Mouse (Mus musculus) stomach, embryonic 16.5 days (tissue): Measurements from ENCODE around the gene Id1. TPM values are rescaled to one million over a fixed set of nuclear protein-coding genes. Genes with fewer than 3 reads are reported as not detected.

Experiments used
- ATAC-seq: fragments of 200-750 bp; cut with Nextera tagmentation; 2 replicates; pipeline ENCODE4 v1.8.0; 2017; ENCODE audit warnings: moderate number of reproducible peaks, moderate TSS enrichment; ENCODE audit not compliant: insufficient read depth, low FRiP score
- H3K27ac ChIP-seq: fragments of 300-500 bp; sonication (generic); 2 replicates; pipeline ENCODE4 v1.5.1; 2014; ENCODE audit warnings: low read length
- H3K27me3 ChIP-seq: fragments of 300-500 bp; sonication (generic); 2 replicates; pipeline ENCODE4 v1.6.1; 2014; ENCODE audit warnings: low read length, control low read depth, mixed read lengths; ENCODE audit not compliant: control insufficient read depth, insufficient read depth
- H3K36me3 ChIP-seq: fragments of 300-500 bp; sonication (generic); 2 replicates; pipeline ENCODE4 v1.6.1; 2014; ENCODE audit warnings: low read length; ENCODE audit not compliant: control insufficient read depth, insufficient read depth
- H3K4me1 ChIP-seq: fragments of 300-500 bp; sonication (generic); 2 replicates; pipeline ENCODE4 v1.6.1; 2014; ENCODE audit warnings: low read length, control low read depth, mixed read lengths; ENCODE audit not compliant: control insufficient read depth, insufficient read depth
- H3K4me2 ChIP-seq: fragments of 300-500 bp; sonication (generic); 2 replicates; pipeline ENCODE4 v1.6.1; 2014; ENCODE audit warnings: low read depth, low read length, mixed read lengths
- H3K4me3 ChIP-seq: fragments of 300-500 bp; sonication (generic); replicated peaks from 2 replicates; pipeline ENCODE4 v1.5.1; 2014; ENCODE audit warnings: mild to moderate bottlenecking, low read length
- H3K9ac ChIP-seq: fragments of 300-500 bp; sonication (generic); 2 replicates; pipeline ENCODE4 v1.6.1; 2014; ENCODE audit warnings: low read length
- H3K9me3 ChIP-seq: fragments of 300-500 bp; sonication (generic); replicated peaks from 2 replicates; pipeline ENCODE4 v1.6.1; 2016; ENCODE audit warnings: low read length, control low read depth; ENCODE audit not compliant: control insufficient read depth
- WGBS: fragments of 180-500 bp; shearing (Covaris S2); extraction: QIAGEN DNeasy Blood & Tissue Kit; methylation state at CpG from one replicate; pipeline ENCODE4 v1.1.7; 2014; 5-methylcytosine and 5-hydroxymethylcytosine counted together
- polyA plus RNA-seq: library from polyadenylated mRNA; unstranded; fragments of >200 nt; fragmentation: Nextera tagmentation; extraction: Ambion mirVana; gene quantifications from 2 replicates; pipeline ENCODE4 v1.2.1, GENCODE M21; 2015

Id1 gene
- polyA plus RNA-seq, 1 experiment from 2014 or later = 125 TPM

DNA sequence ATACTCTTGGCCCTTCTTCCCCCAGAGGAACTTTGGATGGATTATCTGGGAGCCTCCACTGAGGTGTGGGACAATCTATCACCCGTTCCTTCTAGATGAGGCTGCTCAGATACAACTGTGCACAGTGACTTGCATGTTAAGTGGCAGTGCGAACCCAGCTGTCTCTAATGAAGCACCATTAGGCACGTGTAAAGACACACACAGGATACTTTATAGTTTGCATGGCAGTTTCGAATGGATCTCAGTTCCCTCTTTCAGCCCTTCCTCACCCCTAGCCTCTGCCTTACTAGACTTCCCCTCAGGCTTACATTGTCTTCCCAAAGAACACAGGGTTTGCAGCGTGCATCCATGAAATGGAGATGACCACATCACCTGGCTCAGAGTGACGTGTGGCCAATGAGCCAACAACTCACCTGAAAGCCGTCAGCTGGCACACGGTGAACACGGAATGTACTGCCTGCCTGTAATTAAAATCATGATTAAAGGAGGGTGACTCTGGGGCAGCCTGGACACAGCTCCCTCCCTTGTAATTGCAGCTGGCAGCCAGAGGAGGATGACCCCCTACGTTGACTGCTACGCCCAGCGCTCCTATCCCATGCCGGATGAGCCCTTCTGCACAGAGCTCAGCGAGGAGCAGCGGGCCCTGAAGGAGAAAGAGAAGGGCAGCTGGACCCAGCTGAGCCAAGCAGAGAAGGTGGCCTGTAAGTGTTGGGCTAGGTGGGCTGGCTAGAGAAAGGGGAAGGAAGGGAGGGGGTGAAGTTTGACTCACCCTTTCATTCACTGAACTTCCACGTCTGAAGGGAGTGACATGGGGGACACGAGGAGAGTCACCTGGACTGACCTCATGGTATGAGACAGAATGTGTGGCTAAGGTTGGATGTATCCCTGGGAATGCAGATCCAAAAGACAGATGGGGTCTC, 20.7 kb downstream of the Id1 start:
- Histone ChIP-seq H3K9me3 (no peaks in the 10 kb centered on the region), H3K9ac (no peak overlapping the region), H3K4me2 (no peak overlapping the region), H3K4me1 (peaks cover 9% of the 10 kb centered on the region), H3K27ac (no peak overlapping the region), H3K27me3 (no peaks in the 10 kb centered on the region), H3K36me3 (no peaks in the 10 kb centered on the region), H3K4me3 (no peak overlapping the region)
- no peak for ATAC-seq
- 77% methylated on average over 17 of the region's 17 CpGs for WGBS

GRCm38 (mm10) chr2:152757478-152757877, 21.4 kb downstream of the Id1 start:
- Histone ChIP-seq H3K9ac (no peak overlapping the region), H3K4me3 (no peak overlapping the region), H3K4me1 (peaks cover 9% of the 10 kb centered on the region), H3K27ac (no peak overlapping the region), H3K36me3 (no peaks in the 10 kb centered on the region), H3K27me3 (no peaks in the 10 kb centered on the region), H3K9me3 (no peaks in the 10 kb centered on the region), H3K4me2 (no peak overlapping the region)
- 46% methylated on average over 2 of the region's 2 CpGs for WGBS
- no peak for ATAC-seq

GRCm38 (mm10) chr2:152758351-152758750, 22.3 kb downstream of the Id1 start:
- Histone ChIP-seq H3K4me1 (peaks cover 9% of the 10 kb centered on the region), H3K9me3 (no peaks in the 10 kb centered on the region), H3K36me3 (no peaks in the 10 kb centered on the region), H3K9ac (no peak overlapping the region), H3K4me2 (no peak overlapping the region), H3K4me3 (no peak overlapping the region), H3K27ac (no peak overlapping the region), H3K27me3 (no peaks in the 10 kb centered on the region)
- WGBS = 40% methylated on average over 4 of the region's 4 CpGs
- no peak for ATAC-seq

GRCm38 (mm10) chr2:152763310-152763709, 27.3 kb downstream of the Id1 start:
- Histone ChIP-seq H3K4me1 (peaks cover 15% of the 10 kb centered on the region), H3K9me3 (no peaks in the 10 kb centered on the region), H3K27ac (no peak overlapping the region), H3K4me3 (no peak overlapping the region), H3K36me3 (no peaks in the 10 kb centered on the region), H3K9ac (no peak overlapping the region), H3K27me3 (no peaks in the 10 kb centered on the region), H3K4me2 (no peak overlapping the region)
- WGBS = 73% methylated on average over 6 of the region's 6 CpGs
- ATAC-seq = no peak

GRCm38 (mm10) chr2:152764172-152765044, 28.4 kb downstream of the Id1 start:
- WGBS = 15% methylated on average over 14 of the region's 14 CpGs
- ATAC-seq = no peak

GRCm38 (mm10) chr2:152765045-152765674, 29.1 kb downstream of the Id1 start:
- Histone ChIP-seq H3K9me3 (no peaks in the 10 kb centered on the region), H3K9ac (no peak overlapping the region; the same call in 1 of the 2 replicates), H3K4me3 (no peak overlapping the region), H3K27ac (no peak overlapping the region), H3K36me3 (no peaks in the 10 kb centered on the region), H3K4me2 (no peak overlapping the region), H3K4me1 (peaks cover 15% of the 10 kb centered on the region), H3K27me3 (no peaks in the 10 kb centered on the region)
- ATAC-seq = no peak
- WGBS = 46% methylated on average over 7 of the region's 7 CpGs

More at GRCm38 (mm10) chr2:152764172-152765044, 28.4 kb downstream of the Id1 start:
- Histone ChIP-seq H3K9me3 (no peaks in the 10 kb centered on the region), H3K36me3 (no peaks in the 10 kb centered on the region), H3K27me3 (no peaks in the 10 kb centered on the region), H3K4me3 (no peak overlapping the region), H3K4me2 (peak overlapping the region; percentile 35; the same call in 1 of the 2 replicates), H3K27ac (no peak overlapping the region), H3K4me1 (peaks cover 15% of the 10 kb centered on the region), H3K9ac (peak overlapping the region; percentile 37; the same call in 1 of the 2 replicates)

DNA sequence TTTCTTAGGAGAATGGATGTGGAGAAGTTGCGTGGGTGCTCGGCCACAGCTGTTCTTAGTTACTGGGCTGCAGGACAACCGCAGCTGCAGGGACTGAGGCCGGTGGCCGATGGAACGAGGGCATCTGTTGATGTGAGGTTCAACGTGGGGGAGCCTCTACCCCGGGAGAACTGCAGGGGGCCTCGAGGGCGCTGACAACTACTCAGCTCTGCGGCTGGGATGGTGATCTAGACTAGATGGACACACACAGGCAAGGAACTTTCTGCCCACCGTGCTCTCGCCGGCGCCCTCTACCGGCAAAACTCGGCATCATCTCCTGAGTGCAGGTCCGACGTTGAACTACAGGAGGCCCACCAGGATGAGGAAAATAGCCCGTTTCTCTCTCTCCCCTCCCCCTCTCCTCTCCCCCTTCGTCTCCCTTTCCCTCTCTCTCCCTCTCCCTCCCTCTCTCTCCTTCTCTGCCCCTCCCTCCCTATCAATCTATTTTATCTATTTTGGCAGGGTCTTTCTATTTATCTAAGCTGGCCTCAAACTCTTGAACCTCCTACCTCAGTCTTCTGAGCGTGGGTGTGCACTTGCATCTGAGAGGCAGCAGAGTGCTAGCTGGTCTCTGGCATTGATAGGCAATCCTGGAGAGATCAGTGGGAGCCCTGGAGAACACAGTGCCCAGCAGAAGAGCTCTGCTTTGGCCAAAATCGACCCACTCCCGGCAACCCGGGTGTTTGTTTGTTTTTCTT, 30.5 kb downstream of the Id1 start:
- Histone ChIP-seq H3K9ac (0 out of 2 replicates have a peak overlapping the region, but pooled peaks have one; percentile 43), H3K27me3 (no peaks in the 10 kb centered on the region), H3K36me3 (no peaks in the 10 kb centered on the region), H3K27ac (no peak overlapping the region), H3K4me1 (peaks cover 15% of the 10 kb centered on the region), H3K4me2 (peak overlapping the region; percentile 41), H3K9me3 (no peaks in the 10 kb centered on the region), H3K4me3 (no peak overlapping the region)
- peak; percentile 52 for ATAC-seq
- 11% methylated on average over 25 of the region's 25 CpGs for WGBS

GRCm38 (mm10) chr2:152767618-152768271, 31.7 kb downstream of the Id1 start:
- peak; percentile 64; the same call in 1 of the 2 replicates for ATAC-seq
- H3K4me3 ChIP-seq = no peak overlapping the region
- H3K36me3 ChIP-seq = no peaks in the 10 kb centered on the region
- H3K4me1 ChIP-seq = peaks cover 15% of the 10 kb centered on the region
- H3K9me3 ChIP-seq = no peaks in the 10 kb centered on the region
- H3K27me3 ChIP-seq = no peaks in the 10 kb centered on the region
- no peak overlapping the region for H3K9ac ChIP-seq
- no peak overlapping the region for H3K4me2 ChIP-seq
- no peak overlapping the region for H3K27ac ChIP-seq
- WGBS = 54% methylated on average over 12 of the region's 12 CpGs
